Mouse (Mus musculus): ENCODE results near the gene Wdr49. TPM values are rescaled to one million over a fixed set of nuclear protein-coding genes. Genes with fewer than 3 reads are reported as not detected.
"Not testable (repeated sequence)": the region's sequence is repeated elsewhere in the genome, so short reads cannot be mapped to it uniquely, and the experiment has no call there.

Gene Wdr49
- polyA plus RNA-seq, 1 experiment: not detected

GRCm38 (mm10) chr3:75353972-75354371 is 128.0 kb downstream of the Wdr49 start:
- H3K4me3 ChIP-seq (ENCODE audit: insufficient read depth, low read depth, low read length): no peak overlapping the region
- no peaks in the 10 kb centered on the region for H3K4me1 ChIP-seq (ENCODE audit: control insufficient read depth, insufficient read depth, insufficient read length, low read length)
- H3K27ac ChIP-seq (replicated peaks; ENCODE audit: low read depth, low read length): no peak overlapping the region

- Histone ChIP-seq H3K27ac (replicated peaks; ENCODE audit: low read depth, low read length) (no peak overlapping the region), H3K4me1 (ENCODE audit: control insufficient read depth, insufficient read depth, insufficient read length, low read length) (no peaks in the 10 kb centered on the region), H3K4me3 (ENCODE audit: insufficient read depth, low read depth, low read length) (no peak overlapping the region)
These were observed 144.8 kb downstream of the Wdr49 start for GRCm38 (mm10) chr3:75337196-75337595.

- H3K4me3 ChIP-seq (ENCODE audit: insufficient read depth, low read depth, low read length): no peak overlapping the region
- no peaks in the 10 kb centered on the region for H3K4me1 ChIP-seq (ENCODE audit: control insufficient read depth, insufficient read depth, insufficient read length, low read length)
These were observed 161.0 kb downstream of the Wdr49 start for GRCm38 (mm10) chr3:75320999-75321398.

GRCm38 (mm10) chr3:75308861-75309260 is 173.1 kb downstream of the Wdr49 start:
- H3K4me1 ChIP-seq (ENCODE audit: control insufficient read depth, insufficient read depth, insufficient read length, low read length): no peaks in the 10 kb centered on the region
- no peak overlapping the region for H3K4me3 ChIP-seq (ENCODE audit: insufficient read depth, low read depth, low read length)
- no peak overlapping the region for H3K27ac ChIP-seq (replicated peaks; ENCODE audit: low read depth, low read length)

More at GRCm38 (mm10) chr3:75320999-75321398, 161.0 kb downstream of the Wdr49 start:
- H3K27ac ChIP-seq (replicated peaks; ENCODE audit: low read depth, low read length): no peak overlapping the region

- no peak overlapping the region for H3K27ac ChIP-seq (replicated peaks; ENCODE audit: low read depth, low read length)
- H3K4me1 ChIP-seq (ENCODE audit: control insufficient read depth, insufficient read depth, insufficient read length, low read length): no peaks in the 10 kb centered on the region
- H3K4me3 ChIP-seq (ENCODE audit: insufficient read depth, low read depth, low read length): no peak overlapping the region
These were observed 173.7 kb downstream of the Wdr49 start for GRCm38 (mm10) chr3:75308228-75308627.

GRCm38 (mm10) chr3:75305584-75305983 is 176.4 kb downstream of the Wdr49 start:
- no peak overlapping the region for H3K27ac ChIP-seq (replicated peaks; ENCODE audit: low read depth, low read length)
- no peaks in the 10 kb centered on the region for H3K4me1 ChIP-seq (ENCODE audit: control insufficient read depth, insufficient read depth, insufficient read length, low read length)
- H3K4me3 ChIP-seq (ENCODE audit: insufficient read depth, low read depth, low read length): no peak overlapping the region

GRCm38 (mm10) chr3:75304621-75305020 is 177.3 kb downstream of the Wdr49 start:
- H3K27ac ChIP-seq (replicated peaks; ENCODE audit: low read depth, low read length): no peak overlapping the region
- no peaks in the 10 kb centered on the region for H3K4me1 ChIP-seq (ENCODE audit: control insufficient read depth, insufficient read depth, insufficient read length, low read length)
- no peak overlapping the region for H3K4me3 ChIP-seq (ENCODE audit: insufficient read depth, low read depth, low read length)

GRCm38 (mm10) chr3:75301072-75301471 is 180.9 kb downstream of the Wdr49 start:
- no peak overlapping the region for H3K27ac ChIP-seq (replicated peaks; ENCODE audit: low read depth, low read length)
- no peak overlapping the region for H3K4me3 ChIP-seq (ENCODE audit: insufficient read depth, low read depth, low read length)
- no peaks in the 10 kb centered on the region for H3K4me1 ChIP-seq (ENCODE audit: control insufficient read depth, insufficient read depth, insufficient read length, low read length)

- not testable (repeated sequence) for H3K4me1 ChIP-seq (ENCODE audit: control insufficient read depth, insufficient read depth, insufficient read length, low read length); H3K27ac ChIP-seq (replicated peaks; ENCODE audit: low read depth, low read length); H3K4me3 ChIP-seq (ENCODE audit: insufficient read depth, low read depth, low read length)
These were observed 182.5 kb downstream of the Wdr49 start for GRCm38 (mm10) chr3:75299464-75299863.

GRCm38 (mm10) chr3:75297758-75298111 is 184.2 kb downstream of the Wdr49 start:
- Histone ChIP-seq H3K27ac (replicated peaks; ENCODE audit: low read depth, low read length) (no peak overlapping the region), H3K4me3 (ENCODE audit: insufficient read depth, low read depth, low read length) (no peak overlapping the region), H3K4me1 (ENCODE audit: control insufficient read depth, insufficient read depth, insufficient read length, low read length) (no peaks in the 10 kb centered on the region)

GRCm38 (mm10) chr3:75297026-75297757 is 184.8 kb downstream of the Wdr49 start:
- Histone ChIP-seq H3K4me1 (ENCODE audit: control insufficient read depth, insufficient read depth, insufficient read length, low read length) (no peaks in the 10 kb centered on the region), H3K27ac (replicated peaks; ENCODE audit: low read depth, low read length) (no peak overlapping the region), H3K4me3 (ENCODE audit: insufficient read depth, low read depth, low read length) (no peak overlapping the region)

GRCm38 (mm10) chr3:75293243-75293642 is 188.7 kb downstream of the Wdr49 start:
- Histone ChIP-seq H3K4me1 (ENCODE audit: control insufficient read depth, insufficient read depth, insufficient read length, low read length) (no peaks in the 10 kb centered on the region), H3K4me3 (ENCODE audit: insufficient read depth, low read depth, low read length) (no peak overlapping the region)

GRCm38 (mm10) chr3:75277455-75277854 is 204.5 kb downstream of the Wdr49 start:
- no peaks in the 10 kb centered on the region for H3K4me1 ChIP-seq (ENCODE audit: control insufficient read depth, insufficient read depth, insufficient read length, low read length)
- H3K4me3 ChIP-seq (ENCODE audit: insufficient read depth, low read depth, low read length): no peak overlapping the region
- H3K27ac ChIP-seq (replicated peaks; ENCODE audit: low read depth, low read length): no peak overlapping the region

More at GRCm38 (mm10) chr3:75293243-75293642, 188.7 kb downstream of the Wdr49 start:
- H3K27ac ChIP-seq (replicated peaks; ENCODE audit: low read depth, low read length): no peak overlapping the region

GRCm38 (mm10) chr3:75276522-75276921 is 205.4 kb downstream of the Wdr49 start:
- H3K4me3 ChIP-seq (ENCODE audit: insufficient read depth, low read depth, low read length): no peak overlapping the region
- H3K27ac ChIP-seq (replicated peaks; ENCODE audit: low read depth, low read length): no peak overlapping the region
- H3K4me1 ChIP-seq (ENCODE audit: control insufficient read depth, insufficient read depth, insufficient read length, low read length): no peaks in the 10 kb centered on the region

- H3K27ac ChIP-seq (replicated peaks; ENCODE audit: low read depth, low read length): no peak overlapping the region
- H3K4me1 ChIP-seq (ENCODE audit: control insufficient read depth, insufficient read depth, insufficient read length, low read length): no peaks in the 10 kb centered on the region
- H3K4me3 ChIP-seq (ENCODE audit: insufficient read depth, low read depth, low read length): no peak overlapping the region
These were observed 206.8 kb downstream of the Wdr49 start for GRCm38 (mm10) chr3:75275127-75275526.

GRCm38 (mm10) chr3:75269978-75270377 is 212.0 kb downstream of the Wdr49 start, which contains the start of gene Serpini2:
Gene Serpini2 (minus strand): TSS chr3:75270078.
- no peak within 1 kb of the TSS for H3K4me3 ChIP-seq (ENCODE audit: insufficient read depth, low read depth, low read length)
- H3K4me1 ChIP-seq (ENCODE audit: control insufficient read depth, insufficient read depth, insufficient read length, low read length): no peaks in the 10 kb centered on the region
- H3K27ac ChIP-seq (replicated peaks; ENCODE audit: low read depth, low read length): no peak within 1 kb of the TSS
